Mouse (Mus musculus): ENCODE data around the gene Srgap3.
A peak's percentile ranks its signal among the peaks of the same experiment; 100 is the strongest.

The Srgap3 gene

GRCm38 (mm10) chr6:112946895-112947436 lies at the start of gene Srgap3:
TSS of gene Srgap3 (minus strand) at chr6:112947266.
- peak; percentile 88 for DNase-seq (ENCODE audit: low read depth, low spot score)

GRCm38 (mm10) chr6:112995708-112996107 lies 48.6 kb upstream of the Srgap3 start:
- DNase-seq (ENCODE audit: low read depth, low spot score): no peak

GRCm38 (mm10) chr6:112990119-112990518 lies 43.1 kb upstream of the Srgap3 start:
- no peak for DNase-seq (ENCODE audit: low read depth, low spot score)

DNA sequence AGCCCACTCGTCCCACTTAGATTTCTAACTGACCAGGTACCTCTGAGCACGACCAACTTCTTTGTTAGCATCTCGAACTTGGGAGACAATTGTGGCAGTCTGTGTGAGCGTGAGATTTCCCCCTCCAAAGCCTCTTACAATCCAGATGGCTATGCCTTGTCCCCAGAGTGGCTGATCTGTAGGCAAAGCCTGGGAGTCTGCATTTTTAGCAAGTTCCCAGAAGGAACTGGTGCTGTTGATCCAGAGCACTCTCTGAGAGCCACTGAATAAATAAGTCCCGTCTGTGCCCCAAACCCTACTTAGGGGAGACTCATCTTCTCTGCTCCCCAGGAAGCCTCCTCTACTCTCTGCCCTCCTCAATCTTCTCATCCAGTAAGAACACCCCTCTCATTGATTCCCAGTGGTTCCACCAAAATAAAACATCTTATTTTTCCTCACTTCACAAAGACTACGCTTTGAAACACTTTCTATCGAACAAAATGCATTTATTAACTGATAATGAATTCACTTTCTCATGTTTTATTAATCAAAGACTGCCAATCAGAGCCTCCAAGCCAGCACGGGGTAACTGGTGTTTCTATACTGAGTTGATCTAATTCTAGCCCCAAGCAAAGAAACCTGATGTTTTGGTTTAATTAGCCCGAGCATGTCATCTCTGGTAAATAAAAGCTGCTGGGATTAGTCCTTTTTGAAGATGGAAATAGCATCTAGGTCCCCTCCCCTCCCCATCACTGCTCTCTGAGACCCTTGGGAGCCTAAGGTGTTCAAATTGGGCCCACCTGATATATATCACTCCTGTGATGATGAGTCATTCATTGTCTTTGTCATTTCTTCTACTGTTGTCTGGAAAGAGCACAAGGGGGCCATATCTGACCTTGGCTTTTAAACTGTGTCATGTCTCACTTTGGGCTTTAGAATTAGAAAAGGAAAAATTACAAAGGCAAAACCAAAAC lies 38.6 kb upstream of the Srgap3 start:
- no peak for DNase-seq (ENCODE audit: low read depth, low spot score)

GRCm38 (mm10) chr6:112982241-112982640 lies 35.2 kb upstream of the Srgap3 start:
- DNase-seq (ENCODE audit: low read depth, low spot score): peak; percentile 15

DNA sequence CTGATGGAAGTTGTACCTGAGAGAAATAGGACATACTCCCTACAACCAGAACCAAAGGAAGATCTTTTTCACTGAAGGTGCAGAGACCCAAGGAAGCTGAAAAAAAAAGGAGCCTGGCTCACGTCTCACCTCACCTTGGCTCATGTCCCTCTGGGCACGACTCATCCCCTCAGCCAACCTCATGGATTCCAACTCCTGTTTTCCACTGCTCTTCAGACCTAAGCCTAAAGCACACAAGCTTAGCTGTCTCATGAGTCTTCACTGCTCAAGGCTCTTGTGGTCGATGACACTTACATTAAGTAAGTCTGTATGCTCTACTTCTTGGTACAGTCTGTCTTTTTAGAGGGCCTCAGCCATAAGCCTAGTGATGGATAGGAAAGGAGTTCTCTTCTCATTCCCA lies 31.9 kb upstream of the Srgap3 start:
- no peak for DNase-seq (ENCODE audit: low read depth, low spot score)

- no peak for DNase-seq (ENCODE audit: low read depth, low spot score)
These were observed 30.2 kb upstream of the Srgap3 start for GRCm38 (mm10) chr6:112977246-112977645.

GRCm38 (mm10) chr6:112976541-112976940 lies 29.5 kb upstream of the Srgap3 start:
- no peak for DNase-seq (ENCODE audit: low read depth, low spot score)

DNA sequence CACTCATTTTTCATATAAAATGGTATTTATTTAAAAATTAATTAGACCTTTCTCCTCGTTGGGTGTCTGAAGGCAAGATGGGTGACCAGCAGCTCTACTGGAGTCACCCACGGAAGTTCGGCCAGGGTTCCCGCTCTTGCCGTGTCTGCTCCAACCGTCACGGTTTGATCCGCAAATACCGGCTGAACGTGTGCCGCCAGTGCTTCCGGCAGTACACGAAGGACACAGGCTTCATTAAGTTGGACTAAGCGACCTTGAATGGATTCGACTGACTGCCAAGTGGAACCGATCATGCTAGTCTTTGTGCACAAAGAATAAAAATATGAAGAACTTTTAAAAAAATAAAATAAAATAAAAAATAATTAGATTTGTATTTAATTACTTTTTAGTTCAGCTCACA lies 29.1 kb upstream of the Srgap3 start:
- DNase-seq (ENCODE audit: low read depth, low spot score): no peak

DNA sequence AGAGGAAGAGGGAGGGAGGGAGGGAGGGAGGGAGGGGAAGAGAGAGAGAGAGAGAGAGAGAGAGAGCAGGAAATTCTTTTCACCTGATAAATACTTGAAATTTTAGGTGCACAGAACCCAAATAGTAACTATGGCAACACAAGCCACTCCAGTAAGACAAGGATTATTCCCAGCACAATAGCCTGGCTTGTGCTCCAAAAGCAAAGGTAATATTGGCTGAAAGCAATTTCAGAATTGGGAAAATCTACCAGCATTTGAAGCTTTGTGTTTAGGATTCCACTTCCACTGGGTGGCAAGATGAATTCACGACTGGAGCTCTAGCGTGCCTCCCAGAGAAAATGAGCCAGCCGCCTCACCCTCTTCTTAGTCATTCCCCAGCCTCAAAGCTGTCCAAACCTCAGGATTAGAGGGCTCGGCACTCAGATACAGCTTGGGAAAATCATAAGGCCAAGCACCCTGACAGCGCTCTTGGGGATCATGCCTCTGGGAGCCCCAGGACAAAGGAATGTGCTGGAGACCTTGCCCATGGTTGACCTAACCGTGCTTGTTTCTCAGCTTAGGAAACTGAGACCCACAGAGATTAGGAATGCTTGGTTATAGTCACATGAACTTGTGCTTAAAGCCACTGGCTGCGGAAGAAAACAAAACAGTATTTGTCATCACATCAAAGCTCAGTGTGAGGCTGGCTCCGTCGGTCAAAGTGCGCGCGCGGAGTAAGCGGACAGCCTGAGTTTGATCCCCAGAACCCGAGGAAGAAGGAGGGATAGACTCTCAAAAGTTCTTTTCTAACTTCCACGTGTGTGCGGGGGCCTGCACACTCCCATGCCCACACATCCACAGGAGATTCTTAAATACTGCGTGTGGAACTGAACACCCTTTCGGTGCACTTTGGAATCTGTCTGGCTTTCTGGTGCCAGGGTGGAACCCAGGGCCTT lies 27.0 kb upstream of the Srgap3 start:
- DNase-seq (ENCODE audit: low read depth, low spot score): no peak

- peak; percentile 86 for DNase-seq (ENCODE audit: low read depth, low spot score)
These were observed 26.0 kb upstream of the Srgap3 start for GRCm38 (mm10) chr6:112972858-112973631.

DNA sequence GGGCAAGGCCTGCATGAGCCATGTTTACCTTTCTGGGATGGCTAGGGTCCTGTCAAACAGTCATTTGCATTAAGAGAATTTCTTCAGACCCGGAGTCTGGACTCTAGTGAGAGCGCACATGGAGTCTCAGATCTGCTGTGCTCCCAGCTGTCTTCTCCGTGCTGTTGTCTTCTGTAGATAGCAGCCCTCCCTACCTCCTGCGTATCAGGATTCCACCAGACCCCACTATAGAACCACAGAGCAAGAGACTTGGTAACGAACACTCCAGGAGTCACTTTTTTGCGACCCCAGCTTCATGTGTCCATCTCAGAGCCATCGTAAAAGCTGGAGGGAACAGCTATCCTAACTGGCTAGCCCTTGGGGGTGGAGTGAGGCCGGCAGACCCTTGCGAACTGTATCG lies 25.1 kb upstream of the Srgap3 start:
- no peak for DNase-seq (ENCODE audit: low read depth, low spot score)

DNA sequence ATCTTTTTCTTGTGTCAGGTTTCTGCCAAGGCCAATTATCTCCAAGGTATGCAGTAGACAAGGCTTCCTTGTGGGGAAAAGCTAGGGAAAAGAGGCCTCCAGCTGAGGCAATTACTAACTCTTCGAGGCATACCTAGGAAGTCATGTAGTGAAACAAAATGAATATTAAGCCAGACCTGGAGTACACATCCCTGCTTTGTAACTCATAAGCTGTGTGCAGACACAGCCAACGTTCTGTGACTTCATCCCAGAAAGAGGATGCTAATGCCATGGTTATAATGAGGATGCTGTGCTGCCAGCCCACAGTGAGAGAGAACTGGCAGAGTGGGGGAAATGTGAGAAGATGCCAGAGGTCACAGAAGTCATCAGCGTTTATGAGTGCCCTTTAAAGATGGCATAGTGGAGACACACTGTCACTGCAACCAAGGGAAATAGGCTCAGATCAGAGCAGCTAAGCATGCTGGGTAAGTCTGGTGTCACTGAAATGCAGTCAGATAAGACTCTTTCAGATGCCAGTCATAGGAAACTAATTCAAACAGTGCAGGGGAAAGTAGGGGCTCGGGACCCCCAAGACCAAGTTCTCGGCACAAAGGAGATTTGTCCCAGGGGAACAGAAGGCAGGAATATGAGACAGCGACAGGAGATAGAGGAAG lies 24.2 kb upstream of the Srgap3 start:
- no peak for DNase-seq (ENCODE audit: low read depth, low spot score)

DNA sequence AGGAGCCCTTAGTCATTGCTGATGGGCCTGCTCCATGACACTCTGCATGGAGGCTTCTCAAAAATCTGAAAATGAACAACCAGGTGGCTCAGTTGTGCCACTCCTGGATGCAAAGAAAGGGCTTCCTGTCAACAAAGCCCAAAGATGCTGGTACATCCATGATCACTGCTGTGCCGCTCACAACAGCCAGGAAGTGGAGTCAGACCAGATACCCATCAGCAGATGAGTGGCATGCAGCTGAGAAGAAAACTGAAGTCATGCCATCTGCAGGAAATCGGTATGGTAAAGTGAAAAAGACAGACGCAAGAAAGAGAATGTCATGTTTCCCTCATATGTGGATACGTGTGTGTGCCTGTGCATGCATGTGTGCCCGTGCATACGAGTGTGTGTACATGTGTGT lies 20.3 kb upstream of the Srgap3 start:
- DNase-seq (ENCODE audit: low read depth, low spot score): no peak

DNA sequence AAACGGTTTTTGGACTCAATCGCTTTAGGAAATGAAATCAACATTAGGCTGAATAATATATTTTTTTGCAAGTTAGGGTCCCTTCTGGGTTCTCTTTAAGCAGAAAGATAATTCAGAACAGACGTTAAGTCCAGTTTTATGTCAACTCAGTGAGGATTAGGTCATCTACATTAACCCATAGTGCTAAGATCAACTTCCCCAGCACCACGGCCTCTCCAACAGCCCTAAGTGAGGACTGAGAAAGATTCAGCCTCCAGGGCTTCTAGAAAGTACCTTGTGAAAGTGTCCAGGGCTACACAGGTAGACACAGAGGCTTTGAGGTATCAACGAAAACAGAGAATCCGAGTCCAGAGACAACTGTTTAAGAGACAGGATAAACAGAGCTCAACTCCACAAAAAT lies 11.3 kb upstream of the Srgap3 start:
- no peak for DNase-seq (ENCODE audit: low read depth, low spot score)

- peak; percentile 74 for DNase-seq (ENCODE audit: low read depth, low spot score)
These were observed 10.7 kb upstream of the Srgap3 start for GRCm38 (mm10) chr6:112957583-112958280.

DNA sequence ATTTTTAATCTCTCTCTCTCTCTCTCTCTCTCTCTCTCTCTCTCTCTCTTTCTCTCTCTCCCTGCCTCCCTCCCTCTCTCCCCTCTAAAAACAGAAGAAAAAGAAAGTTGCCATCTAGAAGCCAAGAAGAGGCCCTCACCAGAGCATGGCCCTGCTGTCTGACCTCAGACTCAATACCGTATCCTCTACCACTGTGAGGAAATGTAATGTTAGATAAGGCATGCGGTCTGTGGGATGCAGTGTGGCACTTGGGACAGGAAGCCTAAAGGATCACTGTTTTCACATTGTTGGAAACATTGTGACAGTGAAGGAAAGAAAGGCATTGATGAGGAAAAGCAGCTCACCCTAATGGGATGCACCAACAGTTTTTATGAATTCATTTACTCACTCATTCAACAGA lies 8.7 kb upstream of the Srgap3 start:
- DNase-seq (ENCODE audit: low read depth, low spot score): no peak

DNA sequence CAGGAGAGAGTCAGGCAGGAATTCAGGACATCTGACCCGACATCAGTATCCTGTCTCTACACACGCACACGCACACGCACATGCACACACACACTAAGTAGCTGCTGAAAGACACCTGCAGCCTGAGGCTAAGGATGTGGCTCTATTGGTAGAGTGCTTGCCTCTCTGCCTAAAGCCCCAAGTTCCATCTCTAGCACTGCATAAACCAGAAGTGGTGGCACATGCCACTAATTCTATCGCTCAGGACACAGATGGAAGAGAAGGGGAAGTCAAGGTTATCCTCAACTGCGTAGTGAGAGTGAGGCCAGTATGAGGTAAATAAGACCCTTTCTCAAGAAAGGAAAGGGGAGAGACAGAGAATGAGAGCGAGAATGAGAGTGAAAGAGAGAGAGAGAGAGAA lies 6.8 kb upstream of the Srgap3 start:
- no peak for DNase-seq (ENCODE audit: low read depth, low spot score)

GRCm38 (mm10) chr6:112951254-112951653 lies 4.2 kb upstream of the Srgap3 start:
- DNase-seq (ENCODE audit: low read depth, low spot score): no peak

Data from mesoderm, embryonic 11.5 days (tissue).